Mouse (Mus musculus) heart, embryonic 16.5 days (tissue): ENCODE results near the gene Hoxa11. TPM values are rescaled to one million over a fixed set of nuclear protein-coding genes. Genes with fewer than 3 reads are reported as not detected.

Source experiments
- ATAC-seq: fragments of 200-750 bp; cut with Nextera tagmentation; replicated peaks from 2 replicates; pipeline ENCODE4 v1.8.0; 2017; ENCODE audit warnings: moderate number of reproducible peaks; ENCODE audit not compliant: insufficient read depth, low FRiP score; ENCODE audit errors: extremely low read depth
- H3K27ac ChIP-seq: fragments of 300-500 bp; sonication (generic); 2 replicates; pipeline ENCODE4 v1.5.1; 2014; ENCODE audit warnings: mild to moderate bottlenecking, low read length, control low read depth, moderate library complexity
- H3K27me3 ChIP-seq: fragments of 300-500 bp; sonication (generic); 2 replicates; pipeline ENCODE4 v1.6.1; 2014; ENCODE audit warnings: low read length, mixed read lengths; ENCODE audit not compliant: control insufficient read depth, insufficient read depth
- H3K36me3 ChIP-seq: fragments of 300-500 bp; sonication (generic); 2 replicates; pipeline ENCODE4 v1.6.1; 2014; ENCODE audit not compliant: control insufficient read depth, insufficient read depth
- H3K4me1 ChIP-seq: fragments of 300-500 bp; sonication (generic); 2 replicates; pipeline ENCODE4 v1.6.1; 2014; ENCODE audit warnings: low read length, mixed read lengths; ENCODE audit not compliant: control insufficient read depth, insufficient read depth
- H3K4me2 ChIP-seq: fragments of 300-500 bp; sonication (generic); 2 replicates; pipeline ENCODE4 v1.6.1; 2014; ENCODE audit warnings: low read depth, mild to moderate bottlenecking, control low read depth, low read length
- H3K4me3 ChIP-seq: fragments of 300-500 bp; sonication (generic); 2 replicates; pipeline ENCODE4 v1.5.1; 2014; ENCODE audit warnings: mild to moderate bottlenecking, control low read depth, low read length
- H3K9ac ChIP-seq: fragments of 300-500 bp; sonication (generic); 2 replicates; pipeline ENCODE4 v1.6.1; 2014; ENCODE audit warnings: low read length, control low read depth
- H3K9me3 ChIP-seq: fragments of 300-500 bp; sonication (generic); replicated peaks from 2 replicates; pipeline ENCODE4 v1.6.1; 2016; ENCODE audit warnings: low read length; ENCODE audit not compliant: control insufficient read depth
- WGBS: fragments of 180-500 bp; shearing (Covaris S2); extraction: QIAGEN DNeasy Blood & Tissue Kit; methylation state at CpG from one replicate; pipeline ENCODE4 v1.1.7; 2014; 5-methylcytosine and 5-hydroxymethylcytosine counted together
- polyA plus RNA-seq: library from polyadenylated mRNA; unstranded; fragments of >200 nt; fragmentation: Nextera tagmentation; extraction: Ambion mirVana; gene quantifications from 2 replicates; pipeline ENCODE4 v1.2.1, GENCODE M21; 2015

Hoxa11 gene
- polyA plus RNA-seq, 1 experiment from 2014 or later: not detected

- no peaks in the 10 kb centered on the region for H3K36me3 ChIP-seq
- ATAC-seq: no peak
- no peak overlapping the region for H3K27ac ChIP-seq
- WGBS: 4% methylated on average over 18 of the region's 18 CpGs
- peaks cover 85% of the 10 kb centered on the region for H3K27me3 ChIP-seq
- H3K9me3 ChIP-seq: no peaks in the 10 kb centered on the region
- H3K4me2 ChIP-seq: no peak overlapping the region
- no peaks in the 10 kb centered on the region for H3K4me1 ChIP-seq
- H3K4me3 ChIP-seq: no peak overlapping the region
- H3K9ac ChIP-seq: no peak overlapping the region
These were observed 13.6 kb downstream of the Hoxa11 start for GRCm38 (mm10) chr6:52231885-52232567.

DNA sequence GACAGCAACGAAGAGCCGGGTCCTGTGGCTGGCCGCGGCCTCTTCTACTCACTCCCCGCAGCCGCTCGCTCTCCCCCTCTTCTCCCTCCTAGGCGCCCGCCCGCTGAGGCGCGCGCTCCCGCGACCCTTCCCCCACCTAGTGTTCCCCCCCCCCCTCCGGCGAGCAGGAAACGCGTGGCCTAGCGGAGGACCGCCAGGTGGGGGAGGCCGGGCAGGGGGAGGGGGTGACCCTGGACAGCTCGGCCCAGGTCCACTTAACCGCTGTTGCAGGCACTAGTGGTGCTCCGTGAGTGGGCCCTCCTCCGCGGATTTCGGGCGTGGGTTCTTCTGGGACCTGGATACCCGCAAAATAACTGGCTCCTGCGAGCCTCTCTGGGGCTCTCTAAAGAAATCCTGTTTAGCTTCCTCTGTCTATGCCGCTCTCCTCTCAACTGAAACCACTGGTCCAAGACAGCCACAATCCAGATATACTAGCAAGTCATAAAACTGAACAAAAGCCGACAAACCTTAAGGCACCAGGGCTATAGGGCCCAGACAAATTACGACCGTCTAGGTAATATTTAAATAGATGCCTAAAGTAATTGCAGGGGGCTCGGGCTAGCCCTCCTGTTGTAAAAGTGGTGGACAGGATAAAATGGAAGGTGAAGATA lies 15.0 kb downstream of the Hoxa11 start, which contains the start of gene Hoxa9:
Gene Hoxa9, minus strand, starts transcription at position 574 of the 650 bp plus-strand sequence.
- Histone ChIP-seq H3K36me3 (no peaks in the 10 kb centered on the region), H3K27me3 (peaks cover 85% of the 10 kb centered on the region), H3K9me3 (no peaks in the 10 kb centered on the region), H3K9ac (no peak within 1 kb of the TSS), H3K27ac (no peak within 1 kb of the TSS), H3K4me2 (no peak within 1 kb of the TSS), H3K4me3 (no peak within 1 kb of the TSS), H3K4me1 (no peaks in the 10 kb centered on the region)
- WGBS: 2% methylated on average over 29 of the region's 36 CpGs
- no peak for ATAC-seq

DNA sequence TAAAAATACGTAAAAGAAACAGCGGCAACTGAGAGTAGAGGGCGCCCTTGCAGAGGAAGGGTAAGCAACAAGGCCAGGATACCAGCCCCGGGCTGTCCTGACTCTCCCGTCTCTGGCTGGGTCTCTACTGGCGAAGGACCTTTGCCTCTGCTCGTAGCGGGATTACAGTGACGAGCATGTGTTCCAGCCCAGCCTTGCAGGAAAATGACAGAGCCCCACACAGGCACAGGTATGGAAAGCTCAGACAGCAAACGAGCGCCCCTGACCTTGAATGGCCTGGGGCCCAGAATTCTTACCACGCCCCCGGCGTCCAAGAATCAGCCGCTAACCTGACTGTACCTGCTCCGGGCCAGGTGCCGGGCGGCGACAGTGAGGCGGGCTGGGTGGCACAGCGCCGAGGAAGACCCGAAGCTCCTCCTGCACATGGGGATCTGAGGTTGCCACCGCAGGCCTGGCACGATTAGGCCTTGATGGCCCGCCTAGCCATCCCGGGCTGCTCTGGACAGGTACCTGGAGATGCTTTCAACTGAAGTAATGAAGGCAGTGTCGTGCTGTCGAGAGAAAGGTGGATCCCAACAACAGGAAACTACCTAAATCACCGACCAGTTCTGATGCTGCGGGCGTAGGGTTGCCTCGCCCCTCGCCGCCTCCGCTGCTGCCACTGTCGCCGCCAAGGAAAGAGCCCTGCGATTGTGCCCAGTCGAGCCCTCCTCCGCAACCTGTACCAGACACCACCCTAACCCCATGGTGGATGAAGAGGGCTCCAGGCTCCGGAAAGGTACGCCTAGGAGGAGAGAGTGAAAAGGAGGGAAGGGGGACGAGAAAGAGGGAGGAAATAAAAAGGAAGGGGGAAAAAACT lies 15.8 kb downstream of the Hoxa11 start:
- Histone ChIP-seq H3K4me3 (no peak overlapping the region), H3K27ac (no peak overlapping the region), H3K4me1 (no peaks in the 10 kb centered on the region), H3K9ac (no peak overlapping the region), H3K36me3 (no peaks in the 10 kb centered on the region), H3K9me3 (no peaks in the 10 kb centered on the region), H3K27me3 (peaks cover 85% of the 10 kb centered on the region), H3K4me2 (no peak overlapping the region)
- WGBS: 3% methylated on average over 44 of the region's 44 CpGs
- ATAC-seq: no peak

DNA sequence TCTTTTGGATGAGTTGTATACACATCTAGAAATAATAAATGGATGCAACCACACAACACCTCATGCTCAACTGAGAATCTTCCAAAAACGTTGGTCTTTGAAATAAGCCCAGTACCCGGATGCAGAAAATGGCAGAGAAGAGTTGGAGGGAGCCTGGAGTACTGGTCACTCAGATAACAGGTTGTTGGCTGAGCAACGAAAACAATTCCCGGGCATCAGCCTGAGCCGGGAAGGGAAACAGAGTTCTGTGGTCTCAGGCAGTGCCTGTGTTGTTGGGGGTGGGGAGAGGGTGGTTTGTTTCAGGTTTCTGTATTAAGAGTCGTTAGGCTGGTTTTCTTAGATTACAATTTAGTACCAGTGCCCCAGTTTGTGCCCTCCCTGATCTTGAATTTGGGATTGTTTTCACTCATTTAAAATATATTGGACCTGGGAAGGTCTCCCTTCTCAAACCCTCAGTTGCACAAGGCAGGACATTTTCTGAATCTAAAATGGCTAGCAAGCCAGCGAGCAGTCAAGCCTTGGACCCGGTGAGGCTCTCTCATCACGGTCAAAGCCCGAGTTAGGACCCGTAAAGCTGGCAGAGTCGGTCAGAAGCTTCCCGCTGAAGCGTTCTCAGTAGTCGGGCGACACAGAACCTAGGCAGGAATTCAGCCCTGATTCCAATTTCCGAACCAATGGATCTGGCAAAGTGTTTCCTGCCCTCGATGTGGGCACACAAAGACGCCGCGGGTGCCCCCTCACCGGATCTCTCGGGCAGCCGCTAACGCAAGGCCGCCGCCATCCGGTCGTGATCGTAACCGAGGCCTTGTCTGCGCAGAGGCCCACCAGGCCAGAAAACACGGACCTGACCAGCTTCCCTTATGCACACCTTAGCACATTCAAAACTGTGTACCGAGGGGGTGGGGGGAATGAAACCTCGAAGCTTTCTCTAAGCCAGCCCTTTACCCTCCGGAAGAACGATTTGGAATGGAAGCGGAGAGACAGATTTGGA lies 16.8 kb downstream of the Hoxa11 start:
- H3K4me3 ChIP-seq: no peak overlapping the region

DNA sequence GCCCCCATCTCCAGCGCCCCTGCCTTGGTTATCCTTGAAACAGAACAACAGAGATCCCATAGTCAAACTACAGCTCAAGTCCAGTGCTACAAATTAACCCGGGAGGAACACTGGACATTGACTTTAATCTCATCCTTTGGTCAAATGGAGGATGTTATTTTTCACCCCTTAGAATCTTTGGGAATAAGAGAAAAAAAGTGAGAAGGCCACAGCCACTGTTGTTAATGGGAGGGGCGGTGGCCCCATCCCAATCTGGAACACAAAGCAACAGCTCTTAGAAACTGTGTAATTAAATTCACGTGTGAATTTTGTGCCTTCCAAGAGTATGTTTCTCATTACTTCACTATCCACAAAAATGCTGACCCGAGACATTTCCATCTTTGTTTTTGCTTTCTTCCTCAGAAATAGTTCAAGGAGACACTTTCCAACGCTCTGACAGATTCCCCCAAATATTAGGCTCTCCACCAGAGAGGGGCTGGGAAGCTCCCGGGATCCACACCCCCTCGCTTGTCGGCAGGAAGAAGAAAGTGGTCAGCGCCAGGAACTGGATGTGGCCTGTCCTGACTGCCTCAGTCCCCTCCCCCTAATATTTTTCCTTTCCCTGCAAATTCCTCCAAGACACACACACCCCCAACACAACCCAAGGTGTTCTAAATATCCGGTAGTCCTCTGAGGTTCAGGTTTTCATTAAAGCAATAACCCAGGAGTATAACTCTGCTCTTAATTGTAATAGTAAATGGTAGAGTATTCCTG lies 18.0 kb downstream of the Hoxa11 start:
- Histone ChIP-seq H3K4me1 (no peaks in the 10 kb centered on the region), H3K27ac (no peak overlapping the region), H3K9me3 (no peaks in the 10 kb centered on the region), H3K36me3 (no peaks in the 10 kb centered on the region), H3K4me3 (no peak overlapping the region), H3K9ac (no peak overlapping the region), H3K4me2 (no peak overlapping the region), H3K27me3 (peaks cover 86% of the 10 kb centered on the region)
- 9% methylated on average over 11 of the region's 11 CpGs for WGBS
- no peak for ATAC-seq

More for the DNA sequence above, 16.8 kb downstream of the Hoxa11 start:
- Histone ChIP-seq H3K27me3 (peaks cover 83% of the 10 kb centered on the region), H3K4me1 (no peaks in the 10 kb centered on the region), H3K9me3 (no peaks in the 10 kb centered on the region), H3K36me3 (no peaks in the 10 kb centered on the region), H3K27ac (no peak overlapping the region), H3K4me2 (no peak overlapping the region), H3K9ac (no peak overlapping the region)
- ATAC-seq: no peak
- WGBS: 2% methylated on average over 38 of the region's 38 CpGs

- Histone ChIP-seq H3K27ac (no peak overlapping the region), H3K36me3 (no peaks in the 10 kb centered on the region), H3K27me3 (peaks cover 88% of the 10 kb centered on the region), H3K4me1 (no peaks in the 10 kb centered on the region; the same call in 1 of the 2 replicates), H3K4me3 (no peak overlapping the region), H3K9me3 (no peaks in the 10 kb centered on the region), H3K4me2 (no peak overlapping the region), H3K9ac (no peak overlapping the region)
- no peak for ATAC-seq
- 6% methylated on average over 26 of the region's 26 CpGs for WGBS
These were observed 18.9 kb downstream of the Hoxa11 start for GRCm38 (mm10) chr6:52226569-52227257.

DNA sequence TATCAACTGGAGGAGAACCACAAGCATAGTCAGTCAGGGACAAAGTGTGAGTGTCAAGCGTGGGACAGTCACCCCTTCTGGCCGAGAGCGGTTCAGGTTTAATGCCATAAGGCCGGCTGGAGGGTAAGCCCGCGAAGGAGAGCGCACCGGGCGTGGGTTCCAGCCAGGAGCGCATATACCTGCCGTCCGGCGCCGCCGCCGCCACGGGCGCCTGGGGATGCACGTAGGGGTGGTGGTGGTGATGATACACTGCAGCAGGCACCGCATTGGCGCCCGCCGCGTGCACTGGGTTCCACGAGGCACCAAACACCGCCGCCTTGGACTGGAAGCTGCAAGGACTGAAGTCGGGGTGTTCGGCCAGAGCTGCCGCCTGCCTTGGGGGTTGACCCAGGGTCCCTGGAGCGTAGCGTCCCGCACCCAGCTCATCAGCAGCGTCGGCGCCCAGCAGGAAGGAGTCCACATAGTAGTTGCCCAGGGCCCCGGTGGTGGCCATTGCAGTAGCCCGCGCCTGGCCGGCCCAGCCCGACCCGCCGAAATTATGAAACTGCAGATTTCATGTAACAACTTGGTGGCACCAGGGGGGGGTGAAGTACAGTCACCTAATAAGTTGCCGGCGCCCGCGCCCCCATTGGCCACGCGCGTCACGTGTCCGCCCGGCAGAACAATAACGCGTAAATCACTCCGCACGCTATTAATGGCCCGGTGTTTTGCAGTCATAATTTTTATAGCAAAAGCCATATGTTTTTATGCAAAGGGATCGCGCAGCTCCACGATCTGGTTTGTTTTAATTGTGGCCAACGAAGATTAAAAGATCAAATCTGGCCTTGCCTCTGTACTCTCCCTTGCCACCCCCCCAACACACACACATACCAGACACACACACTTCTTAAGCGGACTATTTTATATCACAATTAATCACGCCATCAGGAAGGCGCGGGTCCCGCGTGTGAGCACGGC lies 19.7 kb downstream of the Hoxa11 start:
- Histone ChIP-seq H3K4me1 (peaks cover 3% of the 10 kb centered on the region), H3K4me2 (no peak overlapping the region), H3K27me3 (peaks cover 91% of the 10 kb centered on the region), H3K9ac (no peak overlapping the region), H3K36me3 (no peaks in the 10 kb centered on the region), H3K4me3 (no peak overlapping the region), H3K27ac (no peak overlapping the region), H3K9me3 (no peaks in the 10 kb centered on the region)
- no peak for ATAC-seq
- WGBS: 2% methylated on average over 69 of the region's 69 CpGs
